Mouse (Mus musculus) liver, adult 2 months (tissue): Measurements from ENCODE around the gene Elovl6.

Experiments used
- CTCF ChIP-seq: fragments of 200-500 bp; IDR thresholded peaks from 2 replicates; pipeline ENCODE4 v1.5.1; 2011; ENCODE audit warnings: low read depth, low read length, control low read depth
- POLR2A ChIP-seq: fragments of 200-500 bp; IDR thresholded peaks from 2 replicates; pipeline ENCODE4 v1.6.1; 2011; ENCODE audit warnings: low read length, control low read depth; ENCODE audit not compliant: insufficient read depth; ENCODE audit errors: extremely low read depth

DNA sequence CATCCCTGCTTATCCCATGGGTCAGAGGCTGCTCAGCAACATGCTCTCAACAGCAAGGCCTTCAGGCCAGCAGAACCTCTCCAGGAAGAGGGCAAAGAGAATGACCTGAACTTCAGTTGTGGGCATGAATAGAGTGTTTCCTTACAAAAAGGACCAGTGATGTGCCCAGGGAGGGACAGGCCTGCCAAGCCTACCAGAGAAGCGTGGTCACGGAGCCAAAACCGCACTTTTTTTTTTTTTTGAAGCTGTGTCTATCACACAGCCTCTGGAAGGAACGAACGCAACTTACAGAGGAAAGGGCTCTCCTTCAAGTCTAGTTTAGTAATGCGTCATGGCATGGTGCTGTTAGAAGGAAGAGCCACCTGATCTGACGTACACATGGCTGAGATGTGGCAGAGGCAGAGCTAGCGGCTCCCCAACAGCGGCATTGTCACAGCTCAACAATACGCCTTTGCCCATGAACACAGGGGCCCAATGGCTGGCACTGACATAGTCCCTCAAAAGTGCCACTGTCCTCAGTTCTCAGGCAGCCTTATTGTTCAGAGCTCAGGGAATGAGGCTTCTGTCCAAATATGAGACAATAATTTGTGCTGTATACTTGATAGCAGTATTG is 92.1 kb downstream of the Elovl6 start:
- TF ChIP-seq CTCF (no peak), POLR2A (no peak)
